Mouse (Mus musculus) CD4-positive helper T cell, adult 2 months (primary cell): ENCODE results near the gene Gm21834.

Experiments
- DNase-seq: peaks from one replicate; pipeline ENCODE4 v3.0.0-alpha.2; 2012; ENCODE audit warnings: low read depth, missing footprints, low spot score

Gm21834 gene

GRCm38 (mm10) chr17:57742119-57742518, at the start of gene Gm21834:
Gm21834 (minus strand) TSS chr17:57742219.
- no peak for DNase-seq

GRCm38 (mm10) chr17:57788161-57788799, 46.3 kb upstream of the Gm21834 start:
- DNase-seq: no peak

- DNase-seq: no peak
Observed at GRCm38 (mm10) chr17:57770904-57771303, 28.9 kb upstream of the Gm21834 start.

GRCm38 (mm10) chr17:57768622-57769610, 26.9 kb upstream of the Gm21834 start, which contains the start of gene Cntnap5c:
Cntnap5c (plus strand) TSS chr17:57769570.
- DNase-seq: no peak

- DNase-seq: no peak
Observed at GRCm38 (mm10) chr17:57767306-57767705, 25.3 kb upstream of the Gm21834 start.

GRCm38 (mm10) chr17:57758033-57758432, 16.0 kb upstream of the Gm21834 start:
- no peak for DNase-seq

- no peak for DNase-seq
Observed at GRCm38 (mm10) chr17:57694791-57695190, 47.2 kb downstream of the Gm21834 start.
